Mouse (Mus musculus): ENCODE results near the gene Atp5k. TPM values are rescaled to one million over a fixed set of nuclear protein-coding genes. Genes with fewer than 3 reads are reported as not detected.

The Atp5k gene
- polyA plus RNA-seq, 1 experiment from 2014 or later, result 521 TPM

- WGBS, result 79% methylated on average over 1 of the region's 1 CpGs
- Histone ChIP-seq H3K9me3 (no peaks in the 10 kb centered on the region), H3K27ac (no peak overlapping the region), H3K36me3 (no peaks in the 10 kb centered on the region), H3K4me1 (peaks cover 16% of the 10 kb centered on the region), H3K27me3 (ENCODE audit: insufficient read depth, poor library complexity, severe bottlenecking) (peaks cover 8% of the 10 kb centered on the region), H3K4me3 (no peak overlapping the region)
- no peak for DNase-seq (ENCODE audit: low spot score)
These were observed 18.2 kb upstream of the Atp5k start for GRCm38 (mm10) chr5:108452422-108452821.

GRCm38 (mm10) chr5:108451611-108452010 is 17.4 kb upstream of the Atp5k start:
- DNase-seq (ENCODE audit: low spot score), result no peak
- peaks cover 16% of the 10 kb centered on the region for H3K4me1 ChIP-seq
- no peak overlapping the region for H3K4me3 ChIP-seq
- H3K27ac ChIP-seq, result no peak overlapping the region
- H3K36me3 ChIP-seq, result no peaks in the 10 kb centered on the region
- peaks cover 16% of the 10 kb centered on the region for H3K27me3 ChIP-seq (ENCODE audit: insufficient read depth, poor library complexity, severe bottlenecking)
- WGBS, result 83% methylated on average over 1 of the region's 1 CpGs
- H3K9me3 ChIP-seq, result no peaks in the 10 kb centered on the region

DNA sequence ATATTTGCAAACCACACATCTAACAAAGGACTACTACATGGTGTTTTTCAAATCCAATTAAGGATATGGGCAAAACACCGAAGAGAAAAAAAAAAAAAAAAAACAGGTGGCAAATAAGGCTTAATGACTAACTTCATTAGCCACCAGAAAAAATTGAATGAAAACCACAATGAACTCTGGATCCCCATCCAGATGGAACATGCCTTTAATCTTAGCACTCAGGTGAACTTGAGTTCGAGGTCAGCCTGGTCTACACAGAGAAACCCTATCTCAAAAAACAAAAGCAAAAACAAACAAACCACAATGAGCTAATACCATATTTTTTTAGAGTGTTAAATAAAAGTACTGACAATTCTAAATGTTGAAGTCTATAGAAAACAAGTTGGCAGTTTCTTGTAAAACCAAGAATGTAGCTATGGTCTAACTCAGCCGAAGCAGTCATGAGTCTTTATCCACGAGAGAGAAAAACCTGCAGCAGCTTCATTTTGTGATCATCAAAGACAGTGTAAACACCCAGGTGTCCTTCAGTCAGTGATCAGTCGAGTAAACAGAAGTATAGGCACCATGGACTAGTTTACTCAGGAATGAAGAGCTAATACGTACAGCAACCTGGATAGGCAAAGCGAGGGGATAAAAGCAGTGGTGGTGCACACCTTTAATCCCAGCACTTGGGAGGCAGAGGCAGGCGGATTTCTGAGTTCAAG is 16.7 kb upstream of the Atp5k start:
- 80% methylated on average over 8 of the region's 8 CpGs for WGBS
- peaks cover 16% of the 10 kb centered on the region for H3K4me1 ChIP-seq

DNA sequence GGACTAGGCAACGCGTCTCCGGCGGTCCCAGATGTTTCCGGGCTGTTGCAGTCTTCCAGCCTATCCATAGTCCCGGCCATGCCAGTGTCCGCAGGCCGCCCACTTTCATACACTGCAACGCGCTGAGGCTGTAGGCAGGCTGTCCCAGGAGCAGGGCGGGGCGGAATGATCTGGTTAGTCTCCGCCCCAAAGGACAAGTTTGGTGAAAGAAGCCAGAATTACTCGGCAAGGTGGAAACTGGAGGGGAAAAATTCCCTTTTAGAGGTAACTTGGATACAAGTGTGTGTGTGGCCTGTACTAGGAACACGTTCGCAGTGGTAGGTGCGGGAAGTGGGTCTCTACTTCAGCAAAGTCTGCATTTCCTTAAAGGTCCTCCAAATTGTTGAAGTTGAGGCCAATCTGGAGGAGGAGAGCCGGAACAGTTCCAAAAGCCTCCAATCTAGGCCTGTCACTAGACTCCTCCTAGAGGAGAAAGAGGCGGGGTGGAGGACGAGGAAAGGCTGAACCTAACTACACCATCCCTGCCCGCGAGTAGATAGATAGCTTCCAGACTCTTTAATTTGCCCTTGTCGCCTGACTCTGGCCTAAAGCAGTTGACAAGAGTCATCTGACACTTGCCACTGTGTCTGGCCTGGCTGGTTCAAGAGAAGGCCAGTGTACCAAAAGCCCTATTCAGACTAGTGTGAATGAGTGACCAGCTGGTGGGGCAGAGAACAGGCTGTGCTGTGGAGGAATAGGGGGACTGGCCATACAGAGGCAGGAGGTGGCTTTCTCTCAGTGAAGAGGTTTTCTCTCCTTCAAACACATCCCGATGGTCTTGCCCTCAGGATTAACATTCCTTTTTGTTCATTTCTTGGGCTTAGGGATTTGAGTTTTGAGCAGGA is 14.8 kb upstream of the Atp5k start, which contains the start of gene Mfsd7a:
TSS of gene Mfsd7a (minus strand) at position 107 of the 884 bp plus-strand sequence.
- H3K9me3 ChIP-seq, result no peaks in the 10 kb centered on the region
- DNase-seq (ENCODE audit: low spot score), result peak; percentile 83
- peaks cover 16% of the 10 kb centered on the region for H3K4me1 ChIP-seq
- H3K4me3 ChIP-seq, result peak within 1 kb of the TSS; percentile 58
- H3K36me3 ChIP-seq, result no peaks in the 10 kb centered on the region
- peak within 1 kb of the TSS; percentile 73 for H3K27ac ChIP-seq
- WGBS, result 9% methylated on average over 24 of the region's 24 CpGs
- peaks cover 37% of the 10 kb centered on the region for H3K27me3 ChIP-seq (ENCODE audit: insufficient read depth, poor library complexity, severe bottlenecking)

More for the DNA sequence above, 16.7 kb upstream of the Atp5k start:
- Histone ChIP-seq H3K27ac (no peak overlapping the region), H3K27me3 (ENCODE audit: insufficient read depth, poor library complexity, severe bottlenecking) (peaks cover 21% of the 10 kb centered on the region), H3K9me3 (no peaks in the 10 kb centered on the region), H3K4me3 (no peak overlapping the region), H3K36me3 (no peaks in the 10 kb centered on the region)
- no peak for DNase-seq (ENCODE audit: low spot score)

- H3K4me1 ChIP-seq, result peaks cover 16% of the 10 kb centered on the region
- H3K36me3 ChIP-seq, result no peaks in the 10 kb centered on the region
- DNase-seq (ENCODE audit: low spot score), result no peak
- 77% methylated on average over 7 of the region's 7 CpGs for WGBS
- no peaks in the 10 kb centered on the region for H3K9me3 ChIP-seq
- H3K4me3 ChIP-seq, result no peak overlapping the region
- no peak overlapping the region for H3K27ac ChIP-seq
- peaks cover 37% of the 10 kb centered on the region for H3K27me3 ChIP-seq (ENCODE audit: insufficient read depth, poor library complexity, severe bottlenecking)
These were observed 13.6 kb upstream of the Atp5k start for GRCm38 (mm10) chr5:108447857-108448256.

GRCm38 (mm10) chr5:108446973-108447372 is 12.7 kb upstream of the Atp5k start:
- 75% methylated on average over 3 of the region's 3 CpGs for WGBS
- Histone ChIP-seq H3K36me3 (no peaks in the 10 kb centered on the region), H3K4me1 (peaks cover 16% of the 10 kb centered on the region), H3K4me3 (no peak overlapping the region), H3K9me3 (no peaks in the 10 kb centered on the region), H3K27ac (no peak overlapping the region), H3K27me3 (ENCODE audit: insufficient read depth, poor library complexity, severe bottlenecking) (peaks cover 37% of the 10 kb centered on the region)
- no peak for DNase-seq (ENCODE audit: low spot score)

GRCm38 (mm10) chr5:108436101-108436500 is 1.9 kb upstream of the Atp5k start:
- DNase-seq (ENCODE audit: low spot score), result no peak
- Histone ChIP-seq H3K27ac (no peak overlapping the region), H3K27me3 (ENCODE audit: insufficient read depth, poor library complexity, severe bottlenecking) (peaks cover 19% of the 10 kb centered on the region; the same call in 1 of the 2 replicates), H3K4me3 (no peak overlapping the region), H3K36me3 (peaks cover 17% of the 10 kb centered on the region), H3K4me1 (peaks cover 15% of the 10 kb centered on the region), H3K9me3 (no peaks in the 10 kb centered on the region)
- 69% methylated on average over 2 of the region's 2 CpGs for WGBS

- 81% methylated on average over 6 of the region's 6 CpGs for WGBS
- H3K9me3 ChIP-seq, result no peaks in the 10 kb centered on the region
- peaks cover 15% of the 10 kb centered on the region for H3K4me1 ChIP-seq
- H3K27me3 ChIP-seq (ENCODE audit: insufficient read depth, poor library complexity, severe bottlenecking), result peaks cover 10% of the 10 kb centered on the region; the same call in 1 of the 2 replicates
- no peak overlapping the region for H3K27ac ChIP-seq
- no peak overlapping the region for H3K4me3 ChIP-seq
- peaks cover 34% of the 10 kb centered on the region for H3K36me3 ChIP-seq
- no peak for DNase-seq (ENCODE audit: low spot score)
These were observed 3.1 kb downstream of the Atp5k start for GRCm38 (mm10) chr5:108431196-108431595.

DNA sequence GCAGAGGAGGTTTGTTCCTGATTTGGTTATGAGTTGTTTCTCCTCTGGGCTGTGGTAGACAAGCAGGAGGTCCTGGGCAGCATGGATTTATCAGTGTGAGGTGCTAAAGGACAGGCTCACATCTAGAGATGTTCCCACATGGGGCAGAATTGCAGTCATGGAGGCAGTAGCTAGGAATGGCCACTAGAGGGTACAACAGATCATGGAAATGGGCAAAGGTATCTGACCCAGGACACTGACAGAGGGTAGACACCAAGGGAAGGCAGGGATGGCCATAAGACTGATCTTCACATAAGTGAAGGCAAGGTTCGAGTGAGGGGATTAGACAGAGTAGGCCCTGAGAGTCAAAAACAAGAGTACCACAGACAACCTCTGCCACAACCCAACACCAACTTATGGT is 7.1 kb downstream of the Atp5k start:
- 50% methylated on average over 1 of the region's 1 CpGs for WGBS
- DNase-seq (ENCODE audit: low spot score), result no peak

DNA sequence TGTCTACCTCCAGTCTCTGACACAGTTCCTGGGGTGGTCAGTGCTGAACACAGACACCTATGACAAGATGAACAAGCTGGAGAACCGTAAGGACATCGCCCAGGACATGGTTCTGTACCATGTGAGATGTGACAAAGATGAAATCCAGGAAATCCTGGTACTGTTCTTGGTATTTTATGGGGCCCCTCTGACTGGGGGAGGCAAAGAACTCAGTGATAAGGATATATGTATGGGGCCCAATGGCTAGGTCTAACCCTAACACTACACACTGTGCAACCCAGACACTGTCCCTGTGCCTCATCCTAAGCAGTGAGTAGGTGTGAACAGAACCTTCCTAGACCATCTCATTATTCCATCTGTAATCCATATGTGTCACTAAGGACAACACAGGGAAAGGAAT is 10.8 kb downstream of the Atp5k start:
- H3K36me3 ChIP-seq, result no peaks in the 10 kb centered on the region
- DNase-seq (ENCODE audit: low spot score), result no peak
- H3K4me1 ChIP-seq, result no peaks in the 10 kb centered on the region
- H3K4me3 ChIP-seq, result no peak overlapping the region
- H3K27ac ChIP-seq, result no peak overlapping the region
- 82% methylated on average over 2 of the region's 2 CpGs for WGBS
- H3K9me3 ChIP-seq, result no peaks in the 10 kb centered on the region
- no peaks in the 10 kb centered on the region for H3K27me3 ChIP-seq (ENCODE audit: insufficient read depth, poor library complexity, severe bottlenecking)

More for the DNA sequence above, 7.1 kb downstream of the Atp5k start:
- H3K36me3 ChIP-seq, result peaks cover 25% of the 10 kb centered on the region
- no peaks in the 10 kb centered on the region for H3K4me1 ChIP-seq
- no peak overlapping the region for H3K4me3 ChIP-seq
- H3K9me3 ChIP-seq, result no peaks in the 10 kb centered on the region
- no peaks in the 10 kb centered on the region for H3K27me3 ChIP-seq (ENCODE audit: insufficient read depth, poor library complexity, severe bottlenecking)
- no peak overlapping the region for H3K27ac ChIP-seq

DNA sequence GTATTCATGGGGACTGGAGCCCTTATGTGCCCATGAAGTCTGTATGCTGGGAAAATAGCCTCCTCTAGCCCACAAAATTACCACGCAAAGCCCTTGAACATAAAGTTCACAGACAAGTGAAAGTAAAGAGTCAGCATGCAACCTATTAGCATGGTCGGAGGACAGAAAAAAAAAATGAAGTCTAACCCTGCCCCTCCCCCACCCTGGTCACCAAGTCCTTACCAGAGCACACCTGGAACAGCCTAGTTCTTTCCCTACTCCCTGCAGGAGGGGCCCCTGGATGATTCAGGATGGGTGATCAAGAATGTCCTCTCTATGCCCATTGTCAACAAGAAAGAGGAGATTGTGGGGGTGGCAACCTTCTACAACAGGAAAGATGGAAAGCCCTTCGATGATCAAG is 11.5 kb downstream of the Atp5k start:
- Histone ChIP-seq H3K4me1 (no peaks in the 10 kb centered on the region), H3K36me3 (no peaks in the 10 kb centered on the region), H3K9me3 (no peaks in the 10 kb centered on the region), H3K27ac (no peak overlapping the region), H3K27me3 (ENCODE audit: insufficient read depth, poor library complexity, severe bottlenecking) (no peaks in the 10 kb centered on the region), H3K4me3 (no peak overlapping the region)
- DNase-seq (ENCODE audit: low spot score), result no peak
- WGBS, result 74% methylated on average over 3 of the region's 3 CpGs

- H3K27ac ChIP-seq, result no peak overlapping the region
- no peaks in the 10 kb centered on the region for H3K36me3 ChIP-seq
- DNase-seq (ENCODE audit: low spot score), result no peak
- 73% methylated on average over 2 of the region's 2 CpGs for WGBS
- no peaks in the 10 kb centered on the region for H3K4me1 ChIP-seq
- H3K9me3 ChIP-seq, result no peaks in the 10 kb centered on the region
- no peaks in the 10 kb centered on the region for H3K27me3 ChIP-seq (ENCODE audit: insufficient read depth, poor library complexity, severe bottlenecking)
- H3K4me3 ChIP-seq, result no peak overlapping the region
These were observed 19.5 kb downstream of the Atp5k start for GRCm38 (mm10) chr5:108414711-108415110.

GRCm38 (mm10) chr5:108406977-108407376 is 27.3 kb downstream of the Atp5k start:
- Histone ChIP-seq H3K9me3 (no peaks in the 10 kb centered on the region), H3K36me3 (no peaks in the 10 kb centered on the region), H3K27me3 (ENCODE audit: insufficient read depth, poor library complexity, severe bottlenecking) (no peaks in the 10 kb centered on the region), H3K27ac (no peak overlapping the region), H3K4me1 (no peaks in the 10 kb centered on the region), H3K4me3 (no peak overlapping the region)
- WGBS, result 76% methylated on average over 2 of the region's 2 CpGs
- no peak for DNase-seq (ENCODE audit: low spot score)
